In the genomic region with DNA sequence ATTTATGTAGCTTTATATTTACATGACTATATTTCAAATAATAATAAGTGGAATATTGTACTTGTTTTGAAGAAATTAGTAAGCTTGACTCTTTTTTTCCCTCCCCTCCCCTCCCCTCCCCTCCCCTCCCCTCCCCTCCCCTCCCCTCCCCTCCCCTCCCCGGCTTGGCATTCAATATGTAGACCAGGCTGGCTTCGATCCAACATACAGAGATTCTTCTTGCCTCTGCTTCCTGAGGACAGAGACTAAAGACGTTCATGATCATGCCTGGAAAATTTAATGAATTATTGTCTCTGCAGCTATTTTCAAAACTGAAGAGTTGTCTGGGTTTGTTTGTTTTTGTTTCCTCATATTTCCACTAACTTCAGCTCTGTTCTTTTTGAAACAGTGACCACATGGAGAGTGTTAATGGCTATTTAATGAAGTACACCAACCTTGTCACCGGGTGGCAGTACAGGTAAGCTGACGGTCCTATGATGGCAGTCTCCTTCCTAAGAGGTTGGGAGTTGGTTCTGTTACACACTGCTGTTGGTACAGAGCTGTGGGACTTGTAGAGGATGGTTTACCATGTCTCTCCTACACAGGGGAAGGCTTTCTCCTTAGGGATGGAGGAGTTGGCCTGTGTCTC, we compare ENCODE assay signal across 9 mouse cellular contexts. TPM values are rescaled to one million over a fixed set of nuclear protein-coding genes. Genes with fewer than 3 reads are reported as not detected.
A peak's percentile ranks its signal among the peaks of the same experiment; 100 is the strongest.
DNase-seq lines count a peak whose midpoint lies in the region; ATAC-seq lines count a peak whose summit lies in the region.
"Had no signal": no experiment of that assay in that cellular context is flagged by ENCODE, and none has a peak within 500 bp of the region (broad histone marks: within the 10 kb centered on the region; RNA-seq: fewer than 3 reads in every experiment).

No protein-coding gene starts in this region.

- ATAC-seq in hindbrain, embryonic 11.5 days (ENCODE audit: low FRiP score): no peak
- ATAC-seq in hindbrain, embryonic 13.5 days (ENCODE audit: low FRiP score): no peak

- 66% methylated on average over 4 of the region's 5 CpGs for WGBS in hindbrain, embryonic 11.5 days
- 54% methylated on average over 4 of the region's 5 CpGs for WGBS in hindbrain, embryonic 13.5 days

- no peaks in the 10 kb centered on the region for H3K4me1 ChIP-seq in hindbrain, embryonic 11.5 days (replicated peaks; ENCODE audit: control insufficient read depth, insufficient read depth, low read length)
- peaks cover 16% of the 10 kb centered on the region for H3K4me1 ChIP-seq in hindbrain, embryonic 13.5 days (replicated peaks)

- no peak overlapping the region for H3K27ac ChIP-seq in hindbrain, embryonic 11.5 days (ENCODE audit: low read depth, low read length)
- H3K27ac ChIP-seq in hindbrain, embryonic 13.5 days: no peak overlapping the region
- H3K27ac ChIP-seq: liver, embryonic 13.5 days had no signal

- no peak overlapping the region for H3K9ac ChIP-seq in hindbrain, embryonic 11.5 days (ENCODE audit: low read depth, low read length)
- no peak overlapping the region for H3K9ac ChIP-seq in hindbrain, embryonic 13.5 days
- H3K9ac ChIP-seq: liver, embryonic 13.5 days had no signal

- no peaks in the 10 kb centered on the region for H3K9me3 ChIP-seq in hindbrain, embryonic 11.5 days (ENCODE audit: control insufficient read depth, low read length)
- H3K9me3 ChIP-seq in hindbrain, embryonic 13.5 days: no peaks in the 10 kb centered on the region
- H3K9me3 ChIP-seq: liver, embryonic 13.5 days had no signal

- DNase-seq in hindbrain, embryonic 11.5 days (ENCODE audit: low spot score): peak; percentile 15
- DNase-seq in A20 (ENCODE audit: low read depth, low spot score): peak; percentile 51
- DNase-seq in MN1 (ENCODE audit: low spot score): peak; percentile 55
- peak; percentile 53 to 56 for DNase-seq in kidney, postnatal 36 days
- no peak for DNase-seq in layer of hippocampus, adult 9-10 months (ENCODE audit: low spot score)
- no peak for DNase-seq in ovary, adult 18-20 months (ENCODE audit: low spot score)
- DNase-seq in ovary, postnatal 10 days (ENCODE audit: low spot score): no peak
- DNase-seq: liver, embryonic 13.5 days had no signal

- no peaks in the 10 kb centered on the region for H3K27me3 ChIP-seq in hindbrain, embryonic 11.5 days (ENCODE audit: control insufficient read depth, insufficient read depth, low read length)
- no peaks in the 10 kb centered on the region for H3K27me3 ChIP-seq in hindbrain, embryonic 13.5 days
- H3K27me3 ChIP-seq: liver, embryonic 13.5 days had no signal

- no peak overlapping the region for H3K4me3 ChIP-seq in hindbrain, embryonic 11.5 days (ENCODE audit: low read depth, low read length)
- H3K4me3 ChIP-seq in hindbrain, embryonic 13.5 days: no peak overlapping the region
- H3K4me3 ChIP-seq: liver, embryonic 13.5 days had no signal

- H3K4me2 ChIP-seq in hindbrain, embryonic 11.5 days (replicated peaks; ENCODE audit: low read depth, low read length): no peak overlapping the region
- no peak overlapping the region for H3K4me2 ChIP-seq in hindbrain, embryonic 13.5 days
- H3K4me2 ChIP-seq: liver, embryonic 13.5 days had no signal

- no peaks in the 10 kb centered on the region for H3K36me3 ChIP-seq in hindbrain, embryonic 11.5 days (ENCODE audit: control insufficient read depth, insufficient read depth, low read length)
- H3K36me3 ChIP-seq in hindbrain, embryonic 13.5 days: peaks cover 26% of the 10 kb centered on the region

RNA-seq across cellular contexts. Expression of a gene that starts 10.9 kb away (rescaled TPM):
- 19.7 and 24.6 TPM in 2 replicates for polyA plus RNA-seq in hindbrain, embryonic 11.5 days (2014; fragmentation: Nextera tagmentation; extraction: Ambion mirVana)
- 17.0 and 18.3 TPM in 2 replicates for polyA plus RNA-seq in hindbrain, embryonic 13.5 days (2015; fragmentation: Nextera tagmentation; extraction: Ambion mirVana)

RNA-seq across cellular contexts. Expression of a gene that starts 55.4 kb away (rescaled TPM):
- polyA plus RNA-seq in hindbrain, embryonic 11.5 days (2014; fragmentation: Nextera tagmentation; extraction: Ambion mirVana): 77.2 and 87.4 TPM in 2 replicates
- polyA plus RNA-seq in hindbrain, embryonic 13.5 days (2015; fragmentation: Nextera tagmentation; extraction: Ambion mirVana): 82.6 and 86.3 TPM in 2 replicates

Comparison
In these comparisons a context has a peak if more than half of its experiments do, and no peak if none do; other contexts are left out.
1. DNase-seq: peak in hindbrain, embryonic 11.5 days (single experiment), A20 (single experiment), MN1 (single experiment) and kidney, postnatal 36 days (2 of 2); none in layer of hippocampus, adult 9-10 months (single experiment), ovary, adult 18-20 months (single experiment) and ovary, postnatal 10 days (single experiment).